Mouse (Mus musculus): Measurements from ENCODE around the gene Mamld1. TPM values are rescaled to one million over a fixed set of nuclear protein-coding genes. Genes with fewer than 3 reads are reported as not detected.
"Not testable (repeated sequence)": the region's sequence is repeated elsewhere in the genome, so short reads cannot be mapped to it uniquely, and the experiment has no call there.

The Mamld1 gene
- 1 to 10 TPM; 1.4 to 2.3 TPM for total RNA-seq (2021)
- long read RNA-seq, experiment 1, result 0 reads
- long read RNA-seq, experiment 2, partial matches to known transcripts, result 0 of 1 reads
- long read RNA-seq, experiment 2, other reads (novel, unspliced or antisense), result 1 of 1 reads

DNA sequence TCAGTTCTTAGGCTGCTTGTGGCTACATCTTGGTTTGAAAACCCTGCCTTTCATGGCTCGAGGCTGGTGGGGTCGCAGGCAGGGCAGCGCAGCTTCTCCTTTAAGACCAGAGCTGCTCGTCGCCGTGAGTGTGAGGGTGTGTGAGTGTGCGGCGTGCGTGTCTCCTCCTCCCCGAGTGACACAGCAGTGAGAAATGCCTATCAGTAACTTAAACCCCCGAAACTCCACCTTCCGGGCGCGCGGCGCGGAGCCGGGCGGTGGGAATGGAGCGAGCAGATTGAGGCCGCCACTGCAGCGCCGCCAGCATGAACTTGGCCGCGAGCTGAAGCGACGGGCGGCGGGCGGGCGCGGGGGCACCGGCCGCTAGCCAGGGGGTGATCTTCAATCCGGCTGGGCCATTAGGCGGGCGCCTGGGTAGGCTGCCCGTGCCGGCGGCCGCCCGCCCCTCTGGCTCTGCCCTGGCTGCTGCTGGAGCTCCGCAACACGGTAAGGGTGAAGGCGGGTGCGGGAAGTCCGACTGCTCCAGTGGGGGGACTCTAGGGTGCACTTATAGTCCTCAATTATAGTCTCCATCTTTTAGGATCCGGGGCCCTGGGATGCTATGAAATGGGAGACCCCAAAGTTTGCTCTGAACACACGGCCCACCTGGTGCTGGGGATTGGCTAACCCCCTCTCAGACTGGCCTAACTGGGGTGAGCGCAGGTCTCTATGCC, at the start of gene Mamld1:
Gene Mamld1 (plus strand): TSS at position 393 of the 713 bp plus-strand sequence.
- intact Hi-C loops (cut with DNase I), result loop anchor here (10.0 kb wide), 2 partner anchors 165 to 265 kb away; partner anchors contain the start of gene Mtm1

DNA sequence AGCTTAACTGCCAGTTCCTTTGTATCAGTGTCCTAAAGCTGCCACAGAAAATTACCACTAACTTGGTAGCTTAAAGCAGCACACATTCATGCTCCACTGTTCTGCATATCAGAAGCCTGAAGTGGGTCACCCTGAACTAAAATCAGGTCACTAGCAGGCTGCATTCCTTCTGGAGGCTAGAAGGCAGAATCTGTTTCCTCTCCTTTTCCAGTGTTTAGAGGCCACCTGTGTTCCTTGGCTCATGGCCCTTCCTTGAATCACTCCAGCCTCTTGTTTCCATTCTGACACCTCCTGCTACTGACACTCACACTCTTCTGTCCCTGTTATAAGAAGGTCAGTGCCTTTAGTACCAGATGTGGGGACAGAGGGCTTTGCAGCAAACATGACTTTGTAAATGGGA, 25.3 kb upstream of the Mamld1 start:
- intact Hi-C loops (cut with DNase I), result no loop called here
- no peak for DNase-seq

More for the DNA sequence above, at the start of gene Mamld1:
- DNase-seq, result peak; percentile 64 to 67

DNA sequence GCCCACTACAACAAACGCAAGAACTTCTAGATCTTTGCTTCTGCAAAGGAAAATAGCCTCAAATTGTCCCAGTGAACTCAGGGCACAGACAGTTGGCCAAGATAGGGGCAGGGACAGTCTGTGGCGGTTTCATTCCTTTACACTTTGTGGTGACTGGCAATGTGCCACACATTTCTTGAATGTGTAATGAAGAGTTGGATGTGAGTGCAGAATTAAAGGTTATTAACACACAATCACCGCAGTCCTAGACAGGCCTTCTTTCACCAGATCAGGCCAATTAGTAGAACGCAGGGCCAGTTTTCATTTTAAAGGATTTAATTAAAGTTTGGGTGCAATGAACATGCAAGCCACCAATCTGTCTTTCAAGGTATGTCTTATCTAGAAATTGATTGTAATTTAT, 22.0 kb upstream of the Mamld1 start:
- intact Hi-C loops (cut with DNase I), result no loop called here
- DNase-seq, result no peak

DNA sequence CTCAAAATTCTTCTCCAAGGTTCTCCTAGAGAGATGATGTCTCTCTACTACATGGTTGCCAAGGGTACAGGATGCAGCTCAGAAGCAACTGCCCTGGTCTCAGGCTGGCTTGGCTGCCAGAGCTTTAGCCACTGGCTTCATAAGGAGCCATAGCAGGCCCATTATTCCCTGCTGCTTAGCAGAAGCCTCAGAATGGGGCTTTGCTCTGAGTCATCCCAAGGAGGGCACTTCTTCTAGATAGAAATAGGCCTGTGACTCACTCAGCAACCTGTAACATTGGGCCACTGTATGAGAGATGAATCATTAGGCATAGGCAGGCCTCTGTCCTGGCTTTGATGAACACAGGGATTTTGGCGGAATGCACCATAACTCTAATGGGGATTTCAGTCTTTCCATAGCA, 21.1 kb upstream of the Mamld1 start:
- intact Hi-C loops (cut with DNase I); DNase-seq: not testable (repeated sequence)

DNA sequence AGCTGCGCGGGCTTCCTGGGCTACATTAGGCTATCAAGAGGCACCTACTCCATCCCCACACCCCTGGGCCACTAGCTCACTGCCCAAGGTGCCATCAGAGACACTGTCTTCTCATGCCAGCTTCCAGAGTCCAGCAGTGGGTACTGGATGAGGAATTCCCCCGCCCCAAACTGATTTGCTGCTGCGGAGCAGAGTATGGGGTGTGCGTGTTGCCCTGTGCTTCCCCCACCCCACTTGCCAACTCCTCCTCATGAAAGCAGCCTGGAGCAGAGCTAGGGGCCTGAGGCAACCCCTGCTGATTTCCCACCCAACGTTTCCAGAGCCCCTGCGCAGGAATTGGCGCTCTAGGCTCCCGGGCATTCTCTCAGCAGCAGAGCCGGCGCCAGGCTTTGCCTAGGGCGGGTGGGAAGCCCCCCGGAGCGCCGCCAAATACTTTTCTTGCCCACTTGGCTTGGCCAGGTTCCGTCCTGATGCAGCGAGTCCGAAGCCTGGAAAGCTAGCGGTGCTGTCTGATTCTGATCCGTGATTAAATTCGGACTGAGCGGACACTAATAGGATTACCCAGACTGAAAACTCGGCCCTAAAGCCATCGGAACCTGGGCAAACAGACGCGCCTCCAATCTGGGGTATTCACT, 738 bp downstream of the Mamld1 start:
- DNase-seq, result peak in 1 of 2 experiments; percentile 19
- intact Hi-C loops (cut with DNase I), result loop anchor here (10.0 kb wide), 1 partner anchor 164 kb away; the partner anchor contains the start of gene Mtm1

DNA sequence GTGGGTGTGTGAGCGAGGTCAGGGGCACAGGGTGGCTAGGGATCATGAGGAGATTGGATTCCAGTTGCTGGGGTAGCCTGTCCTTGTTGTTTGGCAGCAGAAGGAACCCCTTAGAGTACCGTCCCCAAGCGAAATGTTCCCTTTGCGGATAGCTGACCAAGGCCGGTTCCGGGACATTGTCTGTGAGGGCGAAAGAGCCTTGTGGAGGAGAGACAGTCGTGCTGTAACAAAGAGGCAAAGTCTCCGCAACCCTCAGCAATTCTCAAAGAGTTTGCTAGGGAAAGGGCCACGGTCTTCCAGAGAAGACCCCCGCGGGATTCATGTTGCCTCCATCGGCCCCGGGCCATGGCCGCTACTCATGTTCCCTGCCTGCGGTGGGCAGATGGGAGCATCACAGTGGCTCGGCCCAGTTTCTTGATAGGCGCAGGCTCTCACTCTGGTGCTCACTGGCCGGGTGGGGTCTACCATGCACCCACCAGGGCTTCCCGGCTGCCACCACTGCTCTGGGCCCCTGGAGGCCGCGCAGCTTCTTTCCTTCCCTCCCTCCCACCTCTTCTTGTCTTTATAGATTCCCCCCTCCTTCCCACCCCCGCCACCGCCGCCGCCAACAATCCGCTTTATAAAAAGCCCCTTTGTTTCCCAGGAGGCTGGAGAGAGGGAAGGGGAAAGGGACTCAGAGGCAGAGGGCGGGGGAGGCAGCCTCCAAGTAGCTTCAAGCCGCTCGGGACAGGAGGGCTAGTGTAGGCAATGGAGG, 1.5 kb downstream of the Mamld1 start:
- peak in 1 of 2 experiments; percentile 16 for DNase-seq
- intact Hi-C loops (cut with DNase I), result loop anchor here (10.0 kb wide), 1 partner anchor 163 kb away; the partner anchor contains the start of gene Mtm1

DNA sequence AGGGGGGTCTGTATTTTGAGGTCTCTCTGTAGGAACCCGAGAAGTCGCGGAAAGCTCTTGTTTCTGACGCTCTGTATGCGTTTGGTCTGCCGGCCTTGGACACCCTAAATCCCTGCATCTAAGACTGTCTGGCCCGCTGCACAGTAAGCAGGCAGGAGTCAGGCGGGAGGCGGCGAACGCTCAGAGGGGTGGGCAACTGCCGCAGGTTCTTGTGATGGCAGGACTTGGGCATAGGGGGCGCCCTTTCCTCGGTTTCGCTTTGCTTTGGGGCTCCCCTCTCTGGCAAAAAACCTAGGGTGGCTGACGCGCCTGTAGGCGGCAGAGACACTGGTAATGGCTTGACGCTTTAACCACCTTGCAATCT, 2.0 kb downstream of the Mamld1 start:
- intact Hi-C loops (cut with DNase I), result loop anchor here (10.0 kb wide), 1 partner anchor 163 kb away; the partner anchor contains the start of gene Mtm1
- peak; percentile 66 to 73 for DNase-seq

DNA sequence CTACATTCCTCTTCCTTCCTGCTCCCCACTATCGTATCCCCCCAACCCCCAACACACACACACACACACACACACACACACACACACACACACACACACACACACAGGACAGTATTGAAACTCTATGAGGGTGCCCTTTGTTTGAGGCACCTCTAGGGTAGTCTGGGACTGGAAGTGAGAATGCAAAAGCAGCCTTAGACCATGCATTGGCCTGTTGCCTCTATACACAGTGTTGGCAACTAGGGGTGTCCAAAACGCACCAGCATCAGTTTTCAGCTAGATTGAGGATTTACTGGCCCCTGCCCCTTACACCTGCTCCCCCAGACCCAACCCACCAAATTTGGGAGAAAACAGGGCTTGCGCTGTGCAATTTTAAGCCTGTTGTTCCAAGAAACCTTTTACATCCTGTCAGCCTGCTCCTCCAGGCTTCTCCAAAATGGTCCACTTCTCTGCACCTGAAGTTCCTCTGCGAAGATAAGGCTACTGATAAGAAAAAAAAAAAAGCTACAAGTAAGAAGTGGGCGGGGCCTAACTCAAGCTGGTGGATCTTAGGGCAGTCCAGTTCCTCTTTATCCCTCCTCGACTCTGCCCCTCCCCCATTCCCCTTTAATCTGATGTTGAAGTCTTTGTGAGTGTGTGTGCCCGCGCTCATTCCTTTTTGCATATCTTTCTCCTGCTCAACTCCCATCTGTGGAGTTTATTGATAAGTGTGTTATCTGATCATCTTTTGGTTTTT, 2.6 kb downstream of the Mamld1 start:
- DNase-seq, result no peak

DNA sequence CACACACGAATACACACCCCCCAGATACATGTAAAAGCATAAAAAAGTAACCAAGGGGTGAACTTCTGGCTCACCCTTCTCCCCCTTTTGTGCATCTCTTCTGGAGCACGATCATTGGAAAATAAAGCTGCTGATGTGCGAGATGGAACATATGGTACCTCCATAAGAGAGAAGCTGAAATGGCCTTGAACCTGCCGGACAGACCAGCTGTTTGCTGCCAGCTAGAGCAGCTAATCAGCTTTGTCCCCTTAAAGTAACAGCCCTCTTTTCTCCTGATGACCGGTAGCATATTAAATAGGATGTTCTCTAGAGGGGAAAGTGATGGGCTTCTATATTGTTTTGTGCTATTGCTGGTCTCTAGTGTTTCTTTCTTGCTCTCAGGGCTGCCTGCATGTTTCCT, 3.2 kb downstream of the Mamld1 start:
- intact Hi-C loops (cut with DNase I), result loop anchor here (10.0 kb wide), 1 partner anchor 162 kb away; the partner anchor contains the start of gene Mtm1
- DNase-seq, result no peak

More for the DNA sequence above, 2.6 kb downstream of the Mamld1 start:
- intact Hi-C loops (cut with DNase I), result loop anchor here (10.0 kb wide), 1 partner anchor 162 kb away; the partner anchor contains the start of gene Mtm1

DNA sequence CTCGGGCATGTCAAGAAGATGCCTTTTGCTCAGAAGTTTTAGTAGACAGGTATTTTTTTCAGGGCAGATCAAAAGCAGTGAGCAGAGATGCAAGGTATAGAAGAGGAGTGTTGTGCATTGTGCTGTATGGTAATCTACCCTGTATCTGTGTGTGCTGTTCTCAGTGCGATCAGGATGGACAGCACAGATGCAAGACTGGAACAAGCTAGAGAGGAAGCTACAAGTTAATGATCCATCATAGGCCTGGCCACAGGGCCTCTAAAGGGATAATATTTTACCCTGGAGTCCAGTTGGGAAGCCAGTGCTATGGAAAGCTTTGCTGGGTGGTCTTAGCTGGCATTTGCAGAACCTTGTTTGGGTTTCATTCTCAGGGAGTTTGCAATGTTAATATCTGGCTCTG, 6.9 kb downstream of the Mamld1 start:
- intact Hi-C loops (cut with DNase I), result loop anchor here (10.0 kb wide), 1 partner anchor 158 kb away; the partner anchor contains the start of gene Mtm1

DNA sequence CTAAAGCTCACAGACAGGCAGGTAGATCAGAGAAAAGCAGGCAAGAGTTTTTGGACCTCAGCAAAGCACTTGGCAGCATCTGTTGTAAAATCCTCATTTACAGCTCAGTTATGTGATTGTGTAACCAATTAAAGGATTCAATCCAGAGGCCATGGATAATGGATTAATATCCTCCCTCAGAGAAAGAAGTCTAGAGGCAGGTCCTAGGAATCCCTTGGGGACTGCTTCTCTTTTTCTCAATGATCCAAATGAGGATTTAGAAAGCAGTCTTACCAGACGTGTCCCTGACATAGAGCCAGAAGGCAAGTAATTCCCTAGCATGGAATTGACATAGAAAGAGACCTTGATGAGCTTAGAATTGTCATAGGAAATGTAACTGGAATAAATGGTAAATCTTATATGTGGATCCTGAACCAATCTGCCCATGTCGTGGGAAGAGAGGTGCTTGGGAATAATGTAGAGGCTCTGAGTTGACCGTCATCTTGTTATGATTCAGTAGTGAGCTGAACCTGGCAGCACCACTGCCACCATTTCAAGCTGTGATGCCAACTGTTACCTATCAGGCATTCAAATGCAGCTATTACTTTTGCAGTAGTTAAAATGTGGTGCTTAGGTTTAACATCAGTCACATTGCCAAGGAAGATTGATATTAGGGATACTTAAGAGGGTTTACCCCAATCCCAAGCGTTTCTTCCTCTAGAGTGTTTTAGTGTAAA, 35.2 kb downstream of the Mamld1 start:
- intact Hi-C loops (cut with DNase I), result no loop called here
- no peak for DNase-seq

More for the DNA sequence above, 6.9 kb downstream of the Mamld1 start:
- DNase-seq, result no peak

DNA sequence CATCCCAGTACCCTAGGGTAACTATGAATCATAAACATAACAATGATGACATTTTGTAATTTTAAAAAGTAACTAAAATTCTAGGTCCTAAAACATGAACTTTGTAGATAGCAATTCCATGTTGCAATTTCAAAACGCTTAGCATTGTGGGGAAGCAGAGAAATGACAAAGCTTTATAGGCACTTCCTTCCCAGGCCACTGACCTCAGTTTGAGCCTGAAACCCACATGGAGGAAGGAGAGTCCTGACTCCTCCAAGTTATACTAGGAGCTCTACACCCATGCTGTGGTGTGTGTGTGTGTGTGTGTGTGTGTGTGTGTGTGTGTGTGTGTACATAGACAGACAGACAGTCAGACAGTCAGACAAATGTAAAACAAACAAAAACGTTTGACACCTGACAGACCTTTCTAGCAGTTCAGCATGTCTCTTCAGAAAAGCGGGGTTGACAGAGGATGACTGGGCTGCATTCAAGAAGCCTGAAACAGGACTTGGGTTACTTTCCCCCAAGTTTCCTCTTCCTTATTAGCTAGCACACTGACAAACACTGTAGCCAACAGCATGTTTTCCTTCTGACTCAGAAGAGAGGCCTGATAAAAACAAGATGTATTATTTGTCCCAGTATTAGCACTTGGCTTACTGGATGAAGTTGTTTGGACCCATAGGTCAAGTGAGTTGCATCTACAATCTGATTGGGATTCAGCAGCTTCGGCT, 37.5 kb downstream of the Mamld1 start:
- DNase-seq, result no peak
- intact Hi-C loops (cut with DNase I), result no loop called here

DNA sequence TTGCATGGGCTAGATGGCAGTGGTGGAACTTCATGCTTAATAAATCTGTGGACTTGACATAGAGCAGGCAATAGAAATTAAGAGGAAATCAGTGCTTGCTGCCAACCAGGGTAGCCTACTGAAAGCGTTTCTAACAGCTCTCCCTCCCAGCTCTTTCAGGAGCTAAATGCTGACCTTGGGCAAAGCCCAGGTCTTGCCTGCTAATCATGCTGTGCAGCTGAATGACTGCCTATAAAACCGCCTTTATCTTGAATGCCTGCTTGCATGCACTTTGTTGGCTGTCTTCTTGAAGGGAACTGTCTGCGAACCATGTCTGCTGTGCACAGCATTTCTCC, 38.0 kb downstream of the Mamld1 start:
- DNase-seq, result no peak
- intact Hi-C loops (cut with DNase I), result no loop called here

DNA sequence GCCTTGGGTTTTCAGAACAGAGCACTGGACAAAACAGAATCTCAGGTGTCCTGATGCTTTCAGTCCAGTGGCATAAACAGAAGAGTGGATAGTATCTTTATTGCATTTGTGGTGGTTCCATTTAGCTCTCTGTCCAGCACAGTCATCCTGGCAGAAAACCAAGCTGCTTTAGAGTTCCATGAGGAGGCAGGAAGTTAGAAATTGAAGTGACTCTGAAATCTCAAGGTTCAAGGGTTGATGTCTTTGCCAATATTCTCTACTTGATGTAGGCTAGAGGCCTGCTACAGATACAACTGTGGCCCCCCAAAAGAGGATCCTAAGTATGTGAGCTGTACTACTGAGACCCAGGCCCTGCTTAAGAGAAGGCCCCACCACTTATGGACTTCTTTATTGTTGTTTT, 55.8 kb downstream of the Mamld1 start:
- intact Hi-C loops (cut with DNase I), result no loop called here
- no peak for DNase-seq

DNA sequence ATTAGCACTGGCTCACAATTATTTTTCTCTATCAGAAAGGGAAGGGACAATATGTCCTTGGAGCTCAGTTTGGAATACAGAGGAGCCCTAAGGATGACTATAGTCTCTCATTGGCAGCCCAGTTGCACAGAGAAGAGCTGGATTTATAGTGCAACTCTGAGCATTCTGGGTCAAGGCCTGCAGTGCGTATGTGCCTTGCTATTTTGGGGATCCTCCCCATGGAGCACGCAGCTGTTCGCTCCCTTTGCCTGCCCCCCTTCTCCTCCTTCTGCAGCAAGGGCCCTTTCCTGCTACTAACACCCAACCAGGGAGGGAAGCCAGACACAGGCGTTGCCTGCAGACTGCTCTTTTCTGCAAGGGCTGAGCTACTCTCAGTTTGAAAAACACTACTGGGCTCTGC, 56.3 kb downstream of the Mamld1 start:
- DNase-seq, result peak; percentile 33 to 37
- intact Hi-C loops (cut with DNase I), result no loop called here

DNA sequence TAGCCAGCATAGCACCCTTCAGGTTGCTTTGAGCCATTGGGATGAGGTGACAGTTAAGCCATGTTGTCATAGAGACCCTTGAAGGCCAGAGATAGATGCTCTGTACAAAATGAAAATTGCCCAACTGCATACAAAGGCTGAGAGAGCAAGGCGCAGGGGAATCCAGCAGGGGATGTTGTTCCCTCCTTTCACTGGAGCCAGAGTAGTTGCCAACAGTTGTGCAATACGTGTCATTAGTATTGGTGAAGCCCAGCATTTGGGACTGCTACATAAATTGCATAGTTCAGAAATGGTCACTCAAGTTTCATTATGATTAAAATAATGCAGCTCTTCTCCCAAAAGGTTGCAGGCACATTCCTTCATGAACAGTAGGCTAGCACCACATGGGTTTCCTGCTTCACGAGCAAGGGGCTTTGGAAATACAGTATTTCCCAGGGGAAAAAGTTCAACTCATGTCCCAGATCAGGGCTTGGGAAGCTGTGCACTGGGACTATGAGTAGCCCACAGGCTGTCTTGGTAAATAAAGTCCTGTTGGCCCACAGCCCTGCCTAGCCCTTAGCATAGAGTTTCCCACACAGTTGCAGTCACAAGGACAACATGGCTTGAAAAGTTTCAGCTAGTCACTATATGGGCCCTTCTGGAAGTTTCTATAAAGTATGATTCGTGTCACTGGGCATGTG, 58.1 kb downstream of the Mamld1 start:
- no peak for DNase-seq
- intact Hi-C loops (cut with DNase I), result no loop called here

DNA sequence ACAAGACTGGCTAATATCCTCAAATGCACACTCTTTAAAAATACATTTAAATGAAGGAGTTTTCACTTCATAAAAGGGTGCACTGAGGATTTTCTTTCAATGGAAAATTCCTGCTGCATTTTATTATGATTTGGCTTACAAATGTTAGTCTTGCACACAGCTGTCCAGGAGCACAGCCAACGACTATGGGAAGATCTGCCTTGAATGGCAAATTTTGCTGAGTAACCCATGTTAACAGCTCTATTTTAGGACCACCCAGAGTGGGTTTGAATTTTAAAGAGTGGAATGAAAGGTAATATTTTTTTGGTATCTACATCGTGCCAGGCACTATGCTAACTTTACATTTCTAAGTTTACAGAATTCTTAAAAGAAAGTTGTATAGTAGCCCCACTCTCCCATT, 60.3 kb downstream of the Mamld1 start:
- intact Hi-C loops (cut with DNase I), result no loop called here
- no peak for DNase-seq
